Mouse (Mus musculus) bone marrow, adult 2 months (tissue): ENCODE measurements around the gene Olfr656. TPM values are rescaled to one million over a fixed set of nuclear protein-coding genes. Genes with fewer than 3 reads are reported as not detected.

Source experiments
- H3K27ac ChIP-seq: fragments of 200-500 bp; 2 replicates; pipeline ENCODE4 v1.5.1; 2012; ENCODE audit warnings: low read depth, mild to moderate bottlenecking, control low read depth, inconsistent platforms, low read length; ENCODE audit not compliant: control insufficient read depth, poor library complexity, insufficient read depth
- H3K4me1 ChIP-seq: fragments of 200-500 bp; 2 replicates; pipeline ENCODE4 v1.6.1; 2011; ENCODE audit warnings: low read length; ENCODE audit not compliant: control insufficient read depth, insufficient read depth
- H3K4me3 ChIP-seq: fragments of 200-500 bp; replicated peaks from 2 replicates; pipeline ENCODE3; 2011; ENCODE audit warnings: mild to moderate bottlenecking, low read depth, low read length, control low read depth; ENCODE audit not compliant: control insufficient read depth
- CTCF ChIP-seq: fragments of 200-500 bp; IDR thresholded peaks from 2 replicates; pipeline ENCODE4 v1.5.1; 2011; ENCODE audit warnings: low read length, control low read depth; ENCODE audit not compliant: control insufficient read depth, insufficient read depth
- POLR2A ChIP-seq: fragments of 200-500 bp; IDR thresholded peaks from 2 replicates; pipeline ENCODE4 v1.6.1; 2011; ENCODE audit warnings: low read depth, mild to moderate bottlenecking, control low read depth, low read length, borderline replicate concordance; ENCODE audit not compliant: control insufficient read depth
- WGBS: fragments of 180-500 bp; shearing (Covaris S2); methylation state at CpG from one replicate; pipeline ENCODE4 v1.1.7; 2018; 5-methylcytosine and 5-hydroxymethylcytosine counted together
- polyA plus RNA-seq: library from polyadenylated mRNA; stranded (reverse); fragments of >200 nt; gene quantifications from 2 replicates; pipeline ENCODE4 v1.2.4, GENCODE M21; 2011; ENCODE audit warnings: low replicate concordance; ENCODE audit not compliant: missing spikeins, insufficient read depth, insufficient read length

Olfr656 gene
- polyA plus RNA-seq, 1 experiment: not detected

- H3K4me1 ChIP-seq: no peaks in the 10 kb centered on the region
- no peak within 1 kb of the TSS for H3K4me3 ChIP-seq
- TF ChIP-seq POLR2A (no peak), CTCF (no peak)
- no peak within 1 kb of the TSS for H3K27ac ChIP-seq
Measured at GRCm38 (mm10) chr7:104624494-104624893, 10.7 kb downstream of the Olfr656 start, which contains the start of gene Olfr657. Gene Olfr657 (plus strand): TSS chr7:104624794.

DNA sequence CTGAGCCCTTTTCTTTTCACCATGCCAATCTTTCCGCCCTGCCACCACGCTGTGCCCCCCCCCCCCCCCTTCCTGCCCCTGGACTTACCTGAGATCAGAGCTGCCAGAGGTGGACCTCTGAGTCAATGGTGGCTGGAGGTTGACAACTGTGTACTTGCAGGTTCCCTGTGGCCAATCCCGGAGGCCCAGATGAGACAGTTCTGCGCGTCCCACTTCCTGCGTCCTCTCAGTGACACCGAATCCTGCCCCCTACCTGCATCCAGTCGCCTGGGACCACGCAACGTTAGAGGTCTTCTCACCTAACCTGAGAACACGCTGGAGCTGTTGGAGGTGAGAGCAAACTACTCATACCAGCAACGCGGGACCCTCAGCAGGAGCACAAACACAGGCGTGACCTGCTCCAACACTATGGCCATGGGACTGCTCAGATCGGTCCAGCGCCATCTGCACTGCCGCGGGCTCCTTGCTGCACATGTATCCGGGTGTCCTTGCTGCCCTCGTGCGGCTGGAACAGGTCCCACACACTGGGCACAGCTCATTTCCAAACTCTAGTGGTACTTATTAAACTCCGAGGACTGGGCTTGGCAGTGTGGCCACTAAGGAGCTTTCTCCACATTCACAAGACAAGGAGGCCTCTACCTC lies 33.2 kb downstream of the Olfr656 start, which contains the start of gene Olfr658:
Gene Olfr658, minus strand, starts transcription at position 465 of the 642 bp plus-strand sequence.
- H3K4me3 ChIP-seq: peak within 1 kb of the TSS; percentile 52
- 21% methylated on average over 21 of the region's 22 CpGs for WGBS
- peak; percentile 65 for TF ChIP-seq CTCF
- TF ChIP-seq POLR2A: no peak

GRCm38 (mm10) chr7:104666453-104666852 lies 52.7 kb downstream of the Olfr656 start, which contains the start of gene Olfr659:
Gene Olfr659 (plus strand): TSS chr7:104666753.
- TF ChIP-seq CTCF (no peak), POLR2A (no peak)
- Histone ChIP-seq H3K27ac (no peak within 1 kb of the TSS), H3K4me3 (no peak within 1 kb of the TSS), H3K4me1 (no peaks in the 10 kb centered on the region)
- WGBS: 78% methylated on average over 3 of the region's 3 CpGs

More for the DNA sequence above, 33.2 kb downstream of the Olfr656 start, which contains the start of gene Olfr658:
- no peak within 1 kb of the TSS for H3K27ac ChIP-seq
- H3K4me1 ChIP-seq: no peaks in the 10 kb centered on the region

Other genes starting within 250 kb of the Olfr656 start
- 12.8 and 49.8 TPM in 2 replicates for gene Trim30b, start 244.1 kb upstream of the Olfr656 start, polyA plus RNA-seq
- gene Trim30c, start 213.1 kb upstream of the Olfr656 start, polyA plus RNA-seq: 1.8 TPM in 1 of 2 replicates, not detected in the other
- gene Trim30a, start 148.8 kb upstream of the Olfr656 start, polyA plus RNA-seq: 14.0 and 21.3 TPM in 2 replicates
- gene Trim30d, start 106.1 kb upstream of the Olfr656 start, polyA plus RNA-seq: 6.9 and 10.5 TPM in 2 replicates
- gene Olfr651, start 63.8 kb upstream of the Olfr656 start, polyA plus RNA-seq: not detected in 2 replicates
- not detected in 2 replicates for gene Olfr652, start 53.1 kb upstream of the Olfr656 start, polyA plus RNA-seq
- not detected in 2 replicates for gene Olfr653, start 36.6 kb upstream of the Olfr656 start, polyA plus RNA-seq
- gene Olfr654, start 26.9 kb upstream of the Olfr656 start, polyA plus RNA-seq: not detected in 2 replicates
- not detected in 2 replicates for gene Olfr655, start 12.2 kb upstream of the Olfr656 start, polyA plus RNA-seq
- not detected in 2 replicates for gene Olfr657, start 10.8 kb downstream of the Olfr656 start, polyA plus RNA-seq
- not detected in 2 replicates for gene Olfr658, start 33.4 kb downstream of the Olfr656 start, polyA plus RNA-seq
- not detected in 2 replicates for gene Olfr659, start 52.8 kb downstream of the Olfr656 start, polyA plus RNA-seq
- 0.42 TPM in 1 of 2 replicates, not detected in the other for gene Olfr661, start 72.5 kb downstream of the Olfr656 start, polyA plus RNA-seq
- not detected in 2 replicates for gene Usp17le, start 163.5 kb downstream of the Olfr656 start, polyA plus RNA-seq
- gene Usp17lb, start 228.6 kb downstream of the Olfr656 start, polyA plus RNA-seq: not detected in 2 replicates
- not detected in 2 replicates for gene Usp17la, start 243.1 kb downstream of the Olfr656 start, polyA plus RNA-seq